Comparison of ENCODE assay signal across 8 mouse cellular contexts in the genomic region with DNA sequence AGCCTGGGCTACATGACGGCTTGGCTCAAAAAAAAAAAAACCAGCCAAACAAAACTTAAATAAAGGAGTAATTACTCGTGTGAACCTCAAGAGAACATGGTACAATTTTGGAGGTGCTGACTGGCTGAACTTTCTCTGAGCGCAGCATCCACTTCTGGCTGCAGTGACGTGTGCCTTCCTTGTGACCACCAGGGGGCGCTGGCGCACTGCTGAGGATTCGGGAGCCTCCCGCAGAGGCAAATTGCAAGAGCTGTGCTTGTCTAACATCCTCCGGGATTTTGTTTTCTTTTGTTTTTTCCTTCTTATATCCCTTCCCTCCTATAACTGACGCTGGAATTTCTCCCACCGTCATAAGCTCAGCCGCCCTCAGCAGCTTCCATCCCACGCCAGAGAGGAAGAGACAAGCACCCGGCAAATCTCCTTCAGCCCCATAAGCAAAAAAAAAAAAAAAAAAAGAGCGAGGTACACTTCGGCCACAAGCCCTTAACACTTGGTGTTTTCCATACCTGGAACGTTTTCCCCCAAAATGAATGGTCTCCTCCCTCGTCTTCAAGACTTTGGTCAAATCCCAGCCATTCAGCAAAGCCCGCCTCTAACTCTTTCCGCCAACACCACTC. TPM values are rescaled to one million over a fixed set of nuclear protein-coding genes. Genes with fewer than 3 reads are reported as not detected.
A peak's percentile ranks its signal among the peaks of the same experiment; 100 is the strongest.
DNase-seq lines count a peak whose midpoint lies in the region; ATAC-seq lines count a peak whose summit lies in the region.

No protein-coding gene starts in this region.

- H3K36me3 ChIP-seq in hindbrain, embryonic 16.5 days (ENCODE audit: control insufficient read depth, insufficient read depth, low read length): no peaks in the 10 kb centered on the region
- H3K36me3 ChIP-seq in megakaryocyte, embryonic 14.5 days (replicated peaks; ENCODE audit: low read length): no peaks in the 10 kb centered on the region

- 11% methylated on average over 20 of the region's 20 CpGs for WGBS in hindbrain, embryonic 16.5 days

- H3K27ac ChIP-seq in hindbrain, embryonic 16.5 days (ENCODE audit: low read depth, low read length): no peak overlapping the region

- H3K4me3 ChIP-seq in hindbrain, embryonic 16.5 days (ENCODE audit: low read length): peak overlapping the region; percentile 39
- H3K4me3 ChIP-seq in megakaryocyte, embryonic 14.5 days (replicated peaks): peak overlapping the region; percentile 67

- peak; percentile 87 for DNase-seq in R1 (ENCODE audit: low read depth, low spot score)
- DNase-seq in cerebellum, postnatal 36 days: peak; percentile 86 to 87
- peak; percentile 77 for DNase-seq in gastrocnemius, adult 18-20 months (ENCODE audit: low spot score)
- DNase-seq in left cerebral cortex, adult 18-20 months (ENCODE audit: low spot score in 2 of 2): peak; percentile 89 to 93
- peak; percentile 89 to 90 for DNase-seq in right cerebral cortex, adult 2 months (ENCODE audit: low spot score in 2 of 2)
- DNase-seq in urinary bladder, postnatal 14 days (ENCODE audit: low spot score): peak; percentile 88

- peak overlapping the region; percentile 68 for H3K4me2 ChIP-seq in hindbrain, embryonic 16.5 days (ENCODE audit: low read length)

- no peaks in the 10 kb centered on the region for H3K4me1 ChIP-seq in hindbrain, embryonic 16.5 days (ENCODE audit: control insufficient read depth, insufficient read depth, low read depth, low read length)
- H3K4me1 ChIP-seq in megakaryocyte, embryonic 14.5 days: no peaks in the 10 kb centered on the region; the same call in 1 of the 2 replicates

- peak; percentile 73 for ATAC-seq in hindbrain, embryonic 16.5 days

- peak overlapping the region; percentile 43; the same call in 1 of the 2 replicates for H3K9ac ChIP-seq in hindbrain, embryonic 16.5 days (ENCODE audit: low read depth, low read length)

- H3K27me3 ChIP-seq in hindbrain, embryonic 16.5 days (replicated peaks; ENCODE audit: control insufficient read depth, insufficient read depth, low read length): no peaks in the 10 kb centered on the region
- H3K27me3 ChIP-seq in megakaryocyte, embryonic 14.5 days (replicated peaks): peaks cover 41% of the 10 kb centered on the region

- H3K9me3 ChIP-seq in hindbrain, embryonic 16.5 days (ENCODE audit: control insufficient read depth, low read length): no peaks in the 10 kb centered on the region
- peaks cover 10% of the 10 kb centered on the region for H3K9me3 ChIP-seq in megakaryocyte, embryonic 14.5 days

RNA-seq across cellular contexts. Expression of gene Zfp90, which starts 17.9 kb away (rescaled TPM):
- total RNA-seq in gastrocnemius, adult 18-20 months (2021): under 1 TPM; 0.74 to 0.78 TPM
- polyA plus RNA-seq in hindbrain, embryonic 16.5 days (2015; fragmentation: Nextera tagmentation; extraction: Ambion mirVana): 39.8 and 40.9 TPM in 2 replicates
- total RNA-seq in left cerebral cortex, adult 18-20 months (2021): 10 to 100 TPM; 10.8 to 11.6 TPM
- polyA plus RNA-seq in megakaryocyte, embryonic 14.5 days (2012; ENCODE audit: insufficient read depth, low replicate concordance): 0.78 TPM in 1 of 2 replicates, not detected in the other

Comparison
In these comparisons a context has a peak if more than half of its experiments do, and no peak if none do; other contexts are left out.
1. RNA of gene Zfp90, which starts 17.9 kb away (total RNA-seq): 10.8 to 11.6 TPM in left cerebral cortex, adult 18-20 months; 0.74 to 0.78 TPM in gastrocnemius, adult 18-20 months; every median in the first group is over 4 times any median in the second.
2. Peak in every context shown above with its lines, with median percentiles within 50 percentile points of each other: DNase-seq.